Mouse (Mus musculus) small intestine, adult 2 months (tissue): ENCODE results near the gene Nr6a1. TPM values are rescaled to one million over a fixed set of nuclear protein-coding genes. Genes with fewer than 3 reads are reported as not detected.

ENCODE experiments used
- H3K27ac ChIP-seq: fragments of 200-500 bp; 2 replicates; pipeline ENCODE4 v1.5.1; 2012; ENCODE audit warnings: low read depth, low read length, control low read depth, inconsistent platforms; ENCODE audit not compliant: insufficient read depth
- H3K27me3 ChIP-seq: fragments of 200-500 bp; 2 replicates; pipeline ENCODE4 v1.6.1; 2012; ENCODE audit warnings: mild to moderate bottlenecking, moderate library complexity, low read length, inconsistent platforms; ENCODE audit not compliant: control insufficient read depth, insufficient read depth
- H3K36me3 ChIP-seq: fragments of 200-500 bp; 2 replicates; pipeline ENCODE4 v1.6.1; 2012; ENCODE audit warnings: mild to moderate bottlenecking, low read length, control low read depth, inconsistent platforms; ENCODE audit not compliant: control insufficient read depth, insufficient read depth
- H3K4me1 ChIP-seq: fragments of 200-500 bp; 2 replicates; pipeline ENCODE4 v1.6.1; 2012; ENCODE audit warnings: low read length, inconsistent platforms, mixed read lengths; ENCODE audit not compliant: control insufficient read depth, insufficient read depth, insufficient read length
- H3K4me3 ChIP-seq: fragments of 200-500 bp; 2 replicates; pipeline ENCODE4 v1.5.1; 2012; ENCODE audit warnings: low read depth, mild to moderate bottlenecking, control low read depth, inconsistent platforms, low read length, moderate library complexity
- CTCF ChIP-seq: fragments of 200-500 bp; IDR thresholded peaks from 2 replicates; pipeline ENCODE4 v1.5.1; 2012; ENCODE audit warnings: low read depth, mild to moderate bottlenecking, control low read depth, inconsistent platforms, low read length, moderate library complexity, mixed read lengths; ENCODE audit not compliant: insufficient replicate concordance, insufficient read length; ENCODE audit errors: extremely low read depth
- POLR2A ChIP-seq: fragments of 200-500 bp; IDR thresholded peaks from 2 replicates; pipeline ENCODE4 v1.6.1; 2012; ENCODE audit warnings: low read depth, mild to moderate bottlenecking, control low read depth, inconsistent platforms, low read length, moderate library complexity
- WGBS: fragments of 180-500 bp; shearing (Covaris S2); methylation state at CpG from one replicate; pipeline ENCODE4 v1.1.7; 2018; 5-methylcytosine and 5-hydroxymethylcytosine counted together
- polyA plus RNA-seq: library from polyadenylated mRNA; depleted of rRNA; stranded (reverse); fragments of >200 nt; gene quantifications from 2 replicates; pipeline ENCODE4 v1.2.3, GENCODE M21; 2012; rRNA removed

Nr6a1 gene
- polyA plus RNA-seq, 1 experiment = 7.2 TPM

DNA sequence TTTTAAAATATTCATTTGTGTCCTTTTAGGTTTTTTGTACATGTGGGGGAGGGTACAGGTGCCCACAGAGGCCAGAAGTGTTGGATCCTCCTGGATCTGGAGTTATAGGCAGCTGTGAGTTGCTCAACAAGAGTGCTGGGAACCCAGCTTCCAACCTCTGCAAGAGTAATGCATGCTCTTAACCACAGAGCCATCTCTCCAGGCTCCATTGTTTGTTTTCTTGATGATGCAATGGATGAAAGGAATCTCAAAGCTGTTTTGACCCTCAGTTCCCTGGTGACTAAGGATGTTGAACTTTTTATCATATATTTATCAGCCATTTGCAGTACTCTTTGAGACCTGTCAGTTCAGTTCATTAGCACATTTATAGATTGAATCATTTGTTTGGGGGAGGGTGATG is 248.5 kb downstream of the Nr6a1 start:
- Histone ChIP-seq H3K4me1 (no peaks in the 10 kb centered on the region), H3K36me3 (no peaks in the 10 kb centered on the region), H3K4me3 (no peak overlapping the region), H3K27ac (no peak overlapping the region), H3K27me3 (no peaks in the 10 kb centered on the region)
- TF ChIP-seq CTCF (no peak), POLR2A (no peak)

DNA sequence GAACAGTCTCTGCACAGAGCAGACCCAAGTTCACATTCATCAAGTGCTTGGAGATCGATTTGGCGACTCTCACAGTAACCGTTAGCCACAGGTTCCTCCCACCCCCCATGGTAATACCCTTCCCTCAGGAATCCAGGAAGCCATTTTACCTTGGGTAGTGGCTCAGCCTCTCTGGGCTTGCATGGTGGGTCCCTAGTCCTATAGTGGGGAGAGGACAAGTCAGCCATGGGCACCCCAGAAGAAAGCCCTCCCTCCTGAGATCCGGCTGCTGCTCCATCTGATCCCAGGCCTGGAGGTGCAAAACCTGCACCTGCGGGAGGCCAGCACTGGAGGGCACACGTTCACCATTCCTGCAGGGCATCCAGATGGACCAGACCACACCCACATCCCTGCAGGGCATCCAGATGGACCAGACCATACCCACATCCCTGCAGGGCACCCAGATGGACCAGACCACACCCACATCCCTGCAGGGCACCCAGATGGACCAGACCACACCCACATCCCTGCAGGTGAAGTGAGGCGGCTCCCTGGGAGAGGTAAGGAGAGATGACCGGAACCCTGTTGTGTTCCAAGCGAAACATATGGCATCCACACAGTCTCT is 252.0 kb downstream of the Nr6a1 start:
- Histone ChIP-seq H3K4me3 (no peak overlapping the region), H3K4me1 (no peaks in the 10 kb centered on the region), H3K36me3 (no peaks in the 10 kb centered on the region), H3K27me3 (no peaks in the 10 kb centered on the region), H3K27ac (no peak overlapping the region)
- peak; percentile 13; the same call in 1 of the 2 replicates for TF ChIP-seq CTCF
- no peak for TF ChIP-seq POLR2A
- WGBS = 55% methylated on average over 9 of the region's 9 CpGs

Other genes starting within 250 kb of the Nr6a1 start
- gene Nr5a1, start 213.1 kb downstream of the Nr6a1 start, polyA plus RNA-seq = 0.08 and 0.15 TPM in 2 replicates
- 0.62 and 1.5 TPM in 2 replicates for gene Olfml2a, start 4.3 kb upstream of the Nr6a1 start, polyA plus RNA-seq
- gene Wdr38, start 69.8 kb upstream of the Nr6a1 start, polyA plus RNA-seq = 0.13 TPM in 2 replicates
- gene Arpc5l, start 77.7 kb upstream of the Nr6a1 start, polyA plus RNA-seq = 22.8 and 23.5 TPM in 2 replicates
- gene Rpl35, start 77.9 kb upstream of the Nr6a1 start, polyA plus RNA-seq = 34.0 and 67.2 TPM in 2 replicates
- gene Golga1, start 137.9 kb upstream of the Nr6a1 start, polyA plus RNA-seq = 5.2 and 10.4 TPM in 2 replicates